ENCODE assay signal across 8 mouse cellular contexts in genomic region chr15:86236252-86236651, GRCm38 (mm10). TPM values are rescaled to one million over a fixed set of nuclear protein-coding genes. Genes with fewer than 3 reads are reported as not detected.
DNase-seq lines count a peak whose midpoint lies in the region; ATAC-seq lines count a peak whose summit lies in the region.

No protein-coding gene starts in this region.

- H3K9me3 ChIP-seq in forebrain, embryonic 12.5 days, result no peaks in the 10 kb centered on the region
- H3K9me3 ChIP-seq in forebrain, embryonic 13.5 days (replicated peaks), result no peaks in the 10 kb centered on the region
- no peaks in the 10 kb centered on the region for H3K9me3 ChIP-seq in neural tube, embryonic 15.5 days (replicated peaks)

- 43% methylated on average over 4 of the region's 4 CpGs for WGBS in forebrain, embryonic 12.5 days
- 47% methylated on average over 4 of the region's 4 CpGs for WGBS in forebrain, embryonic 13.5 days
- 35% methylated on average over 4 of the region's 4 CpGs for WGBS in neural tube, embryonic 15.5 days

- peaks cover 12% of the 10 kb centered on the region for H3K36me3 ChIP-seq in forebrain, embryonic 12.5 days (replicated peaks)
- H3K36me3 ChIP-seq in forebrain, embryonic 13.5 days (ENCODE audit: poor library complexity, severe bottlenecking), result peaks cover 14% of the 10 kb centered on the region
- H3K36me3 ChIP-seq in neural tube, embryonic 15.5 days, result peaks cover 13% of the 10 kb centered on the region; the same call in 1 of the 2 replicates

- 0 out of 2 replicates have a peak, but pooled peaks have one; percentile 14 for ATAC-seq in forebrain, embryonic 12.5 days (ENCODE audit: low FRiP score)
- ATAC-seq in forebrain, embryonic 13.5 days, result no peak
- no peak for ATAC-seq in neural tube, embryonic 15.5 days (ENCODE audit: low FRiP score)
- ATAC-seq in megakaryocyte-erythroid progenitor cell, adult 5-6 weeks (replicated peaks; ENCODE audit: low FRiP score, low TSS enrichment, poor library complexity, severe bottlenecking), result peak; percentile 75

- no peak overlapping the region for H3K4me3 ChIP-seq in forebrain, embryonic 12.5 days (replicated peaks)
- no peak overlapping the region for H3K4me3 ChIP-seq in forebrain, embryonic 13.5 days
- H3K4me3 ChIP-seq in neural tube, embryonic 15.5 days (replicated peaks), result no peak overlapping the region

- no peaks in the 10 kb centered on the region for H3K27me3 ChIP-seq in forebrain, embryonic 12.5 days
- H3K27me3 ChIP-seq in forebrain, embryonic 13.5 days, result no peaks in the 10 kb centered on the region
- no peaks in the 10 kb centered on the region for H3K27me3 ChIP-seq in neural tube, embryonic 15.5 days (replicated peaks)

- H3K4me1 ChIP-seq in forebrain, embryonic 12.5 days, result peaks cover 2% of the 10 kb centered on the region; the same call in 1 of the 2 replicates
- peaks cover 5% of the 10 kb centered on the region for H3K4me1 ChIP-seq in forebrain, embryonic 13.5 days
- H3K4me1 ChIP-seq in neural tube, embryonic 15.5 days, result peaks cover 11% of the 10 kb centered on the region; the same call in 1 of the 2 replicates

- DNase-seq in neural tube, embryonic 10.5 days (ENCODE audit: extremely low spot score, low spot score), result peak; percentile 56
- peak; percentile 77 to 80 for DNase-seq in cerebellum, postnatal 14 days
- peak; percentile 69 for DNase-seq in kidney, postnatal 14 days
- DNase-seq in testis, postnatal 10 days (ENCODE audit: low spot score), result peak; percentile 83

- no peak overlapping the region for H3K27ac ChIP-seq in forebrain, embryonic 12.5 days
- no peak overlapping the region for H3K27ac ChIP-seq in forebrain, embryonic 13.5 days
- H3K27ac ChIP-seq in neural tube, embryonic 15.5 days (replicated peaks), result no peak overlapping the region

- H3K4me2 ChIP-seq in forebrain, embryonic 12.5 days, result no peak overlapping the region
- no peak overlapping the region for H3K4me2 ChIP-seq in forebrain, embryonic 13.5 days
- H3K4me2 ChIP-seq in neural tube, embryonic 15.5 days, result no peak overlapping the region

- H3K9ac ChIP-seq in forebrain, embryonic 12.5 days, result no peak overlapping the region
- no peak overlapping the region for H3K9ac ChIP-seq in forebrain, embryonic 13.5 days
- H3K9ac ChIP-seq in neural tube, embryonic 15.5 days (replicated peaks), result no peak overlapping the region

RNA-seq across cellular contexts. Expression of gene Tbc1d22a, which starts 22.0 kb away (rescaled TPM):
- 9.1 and 9.4 TPM in 2 replicates for polyA plus RNA-seq in forebrain, embryonic 12.5 days (2016; fragmentation: Nextera tagmentation; extraction: Ambion mirVana)
- 10.1 and 10.7 TPM in 2 replicates for polyA plus RNA-seq in forebrain, embryonic 13.5 days (2015; fragmentation: Nextera tagmentation; extraction: Ambion mirVana)
- 11.0 and 14.1 TPM in 2 replicates for polyA plus RNA-seq in neural tube, embryonic 15.5 days (2015; fragmentation: Nextera tagmentation; extraction: Ambion mirVana)
- 13.0 and 13.7 TPM in 2 replicates for total RNA-seq in megakaryocyte-erythroid progenitor cell, adult 5-6 weeks (2014; fragmentation: Nextera tagmentation)
- total RNA-seq in megakaryocyte-erythroid progenitor cell, adult 5-6 weeks (2017), result 12.5 and 13.5 TPM in 2 replicates

RNA-seq across cellular contexts. Expression of gene Cerk, which starts 50.3 kb away (rescaled TPM):
- 24.1 and 24.9 TPM in 2 replicates for polyA plus RNA-seq in forebrain, embryonic 12.5 days (2016; fragmentation: Nextera tagmentation; extraction: Ambion mirVana)
- 19.0 and 20.0 TPM in 2 replicates for polyA plus RNA-seq in forebrain, embryonic 13.5 days (2015; fragmentation: Nextera tagmentation; extraction: Ambion mirVana)
- polyA plus RNA-seq in neural tube, embryonic 15.5 days (2015; fragmentation: Nextera tagmentation; extraction: Ambion mirVana), result 26.4 and 27.5 TPM in 2 replicates
- 5.6 and 7.1 TPM in 2 replicates for total RNA-seq in megakaryocyte-erythroid progenitor cell, adult 5-6 weeks (2014; fragmentation: Nextera tagmentation)
- total RNA-seq in megakaryocyte-erythroid progenitor cell, adult 5-6 weeks (2017), result 3.5 and 6.1 TPM in 2 replicates

Comparison
In these comparisons a context has a peak if more than half of its experiments do, and no peak if none do; other contexts are left out.
1. ATAC-seq: peak in forebrain, embryonic 12.5 days (single experiment) and megakaryocyte-erythroid progenitor cell, adult 5-6 weeks (single experiment); none in forebrain, embryonic 13.5 days (single experiment) and neural tube, embryonic 15.5 days (single experiment).
2. Peak in every context shown above with its lines, with median percentiles within 50 percentile points of each other: DNase-seq.